Mouse (Mus musculus): ENCODE measurements around the gene Mtmr4. TPM values are rescaled to one million over a fixed set of nuclear protein-coding genes. Genes with fewer than 3 reads are reported as not detected.

Mtmr4 gene
- total and polyA plus RNA-seq, 2 experiments from 2014 or later, result 6.0 to 17.3 TPM

DNA sequence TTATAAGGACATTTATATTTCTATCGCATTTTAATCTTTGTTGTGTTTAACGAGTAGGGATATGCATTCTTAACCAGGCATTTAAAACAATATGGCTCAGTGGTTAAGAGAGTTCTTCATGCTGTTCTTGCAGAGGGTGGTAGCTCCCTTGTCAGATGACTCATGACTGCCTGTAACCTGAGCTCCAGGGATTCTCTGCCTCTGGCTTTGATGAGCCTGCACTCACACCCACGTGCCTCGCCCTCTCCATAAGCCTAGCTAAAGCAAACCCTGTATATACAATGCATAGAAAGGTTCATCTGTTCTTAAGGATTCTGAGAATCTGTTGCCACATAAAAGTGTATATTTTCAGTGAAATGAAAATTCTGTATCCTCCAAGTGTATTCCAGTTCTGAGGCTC is 31.2 kb downstream of the Mtmr4 start:
- H3K36me3 ChIP-seq (replicated peaks; ENCODE audit: control insufficient read depth, insufficient read depth, low read length), result peaks cover 34% of the 10 kb centered on the region

DNA sequence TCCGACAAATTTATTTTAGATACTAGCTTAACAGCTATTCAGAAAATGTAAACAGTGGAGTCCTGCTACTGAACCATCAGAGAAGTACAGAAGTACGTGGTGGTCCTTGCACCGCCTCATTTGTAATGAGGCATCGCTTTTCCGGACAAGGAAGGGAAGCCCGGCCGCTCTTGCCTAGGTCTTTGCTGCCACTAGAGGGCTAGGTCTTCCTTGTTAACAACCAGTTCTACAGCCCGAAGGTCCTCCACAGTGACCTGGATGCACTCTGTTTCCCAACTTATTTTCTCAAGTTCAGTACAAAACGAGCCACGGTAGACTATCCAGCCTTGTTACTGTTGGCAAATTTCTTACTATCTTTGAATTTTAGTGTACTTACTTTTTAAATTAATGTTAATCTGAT is 37.9 kb downstream of the Mtmr4 start:
- Histone ChIP-seq H3K4me2 (ENCODE audit: low read depth, low read length) (no peak overlapping the region), H3K27ac (ENCODE audit: low read depth) (no peak overlapping the region), H3K27me3 (ENCODE audit: control insufficient read depth, insufficient read depth, low read length) (no peaks in the 10 kb centered on the region), H3K9me3 (replicated peaks; ENCODE audit: control insufficient read depth, low read length) (no peaks in the 10 kb centered on the region), H3K4me3 (ENCODE audit: low read depth, low read length) (no peak overlapping the region), H3K36me3 (replicated peaks; ENCODE audit: control insufficient read depth, insufficient read depth, low read length) (no peaks in the 10 kb centered on the region), H3K9ac (replicated peaks; ENCODE audit: low read depth, low read length) (no peak overlapping the region), H3K4me1 (ENCODE audit: control insufficient read depth, insufficient read depth) (no peaks in the 10 kb centered on the region)
- TF ChIP-seq EP300 (IDR thresholded peaks at IDR 0.05; ENCODE audit: low read depth), result no peak
- peak; percentile 73 for TF ChIP-seq CTCF (IDR thresholded peaks at IDR 0.05; ENCODE audit: low read depth)
- 17% methylated on average over 10 of the region's 10 CpGs for WGBS
- DNase-seq (ENCODE audit: low spot score), result peak; percentile 55
- ATAC-seq (ENCODE audit: insufficient read depth, low read depth), result peak; percentile 57; the same call in 1 of the 2 replicates

More for the DNA sequence above, 31.2 kb downstream of the Mtmr4 start:
- no peak for TF ChIP-seq CTCF (IDR thresholded peaks at IDR 0.05; ENCODE audit: low read depth)
- no peak for TF ChIP-seq EP300 (IDR thresholded peaks at IDR 0.05; ENCODE audit: low read depth)
- no peak overlapping the region for H3K4me3 ChIP-seq (ENCODE audit: low read depth, low read length)
- no peak overlapping the region for H3K9ac ChIP-seq (replicated peaks; ENCODE audit: low read depth, low read length)
- no peaks in the 10 kb centered on the region for H3K27me3 ChIP-seq (ENCODE audit: control insufficient read depth, insufficient read depth, low read length)
- H3K9me3 ChIP-seq (replicated peaks; ENCODE audit: control insufficient read depth, low read length), result no peaks in the 10 kb centered on the region
- no peaks in the 10 kb centered on the region for H3K4me1 ChIP-seq (ENCODE audit: control insufficient read depth, insufficient read depth)
- 65% methylated on average over 4 of the region's 4 CpGs for WGBS
- no peak overlapping the region for H3K4me2 ChIP-seq (ENCODE audit: low read depth, low read length)
- DNase-seq (ENCODE audit: low spot score) (no peak), ATAC-seq (ENCODE audit: insufficient read depth, low read depth) (no peak)
- H3K27ac ChIP-seq (ENCODE audit: low read depth), result no peak overlapping the region

GRCm38 (mm10) chr11:87638793-87639192 is 46.8 kb downstream of the Mtmr4 start:
- DNase-seq (ENCODE audit: low spot score) (no peak), ATAC-seq (ENCODE audit: insufficient read depth, low read depth) (peak; percentile 34; the same call in 1 of the 2 replicates)
- Histone ChIP-seq H3K27ac (ENCODE audit: low read depth) (peak overlapping the region; percentile 67), H3K9ac (replicated peaks; ENCODE audit: low read depth, low read length) (peak overlapping the region; percentile 72), H3K4me3 (ENCODE audit: low read depth, low read length) (peak overlapping the region; percentile 49), H3K4me2 (ENCODE audit: low read depth, low read length) (peak overlapping the region; percentile 70), H3K4me1 (ENCODE audit: control insufficient read depth, insufficient read depth) (peaks cover 3% of the 10 kb centered on the region; the same call in 1 of the 2 replicates), H3K9me3 (replicated peaks; ENCODE audit: control insufficient read depth, low read length) (no peaks in the 10 kb centered on the region), H3K36me3 (replicated peaks; ENCODE audit: control insufficient read depth, insufficient read depth, low read length) (no peaks in the 10 kb centered on the region), H3K27me3 (ENCODE audit: control insufficient read depth, insufficient read depth, low read length) (no peaks in the 10 kb centered on the region)
- TF ChIP-seq EP300 (IDR thresholded peaks at IDR 0.05; ENCODE audit: low read depth) (no peak), CTCF (IDR thresholded peaks at IDR 0.05; ENCODE audit: low read depth) (no peak)
- 28% methylated on average over 2 of the region's 2 CpGs for WGBS

DNA sequence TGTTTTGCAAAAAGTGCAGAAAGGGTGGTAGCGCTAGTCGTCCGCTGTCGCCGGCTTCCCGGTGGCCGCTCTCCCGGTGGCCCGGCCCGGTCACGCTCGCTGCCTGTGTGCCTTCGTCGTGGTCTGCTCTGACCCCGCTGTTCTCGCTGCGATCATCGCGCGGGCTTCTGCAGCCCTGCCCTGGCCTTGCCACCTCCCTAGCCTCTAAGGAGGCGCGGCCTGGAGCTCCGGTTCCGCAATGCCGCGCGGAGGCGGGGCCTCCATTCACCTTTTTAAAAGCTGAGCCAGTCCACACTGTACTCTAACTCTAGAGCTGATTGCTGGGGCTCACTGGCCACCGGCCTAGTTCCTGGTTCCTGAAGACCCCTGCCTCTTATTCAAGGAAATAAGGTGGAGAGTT is 47.2 kb downstream of the Mtmr4 start:
- no peaks in the 10 kb centered on the region for H3K36me3 ChIP-seq (replicated peaks; ENCODE audit: control insufficient read depth, insufficient read depth, low read length)
- H3K27me3 ChIP-seq (ENCODE audit: control insufficient read depth, insufficient read depth, low read length), result no peaks in the 10 kb centered on the region
- ATAC-seq (ENCODE audit: insufficient read depth, low read depth), result peak; percentile 97
- H3K9me3 ChIP-seq (replicated peaks; ENCODE audit: control insufficient read depth, low read length), result no peaks in the 10 kb centered on the region
- no peak for TF ChIP-seq CTCF (IDR thresholded peaks at IDR 0.05; ENCODE audit: low read depth)
- no peak for TF ChIP-seq EP300 (IDR thresholded peaks at IDR 0.05; ENCODE audit: low read depth)
- 1% methylated on average over 29 of the region's 29 CpGs for WGBS
- peak; percentile 58 for DNase-seq (ENCODE audit: low spot score)
- peak overlapping the region; percentile 67 for H3K27ac ChIP-seq (ENCODE audit: low read depth)
- H3K9ac ChIP-seq (replicated peaks; ENCODE audit: low read depth, low read length), result peak overlapping the region; percentile 72
- peaks cover 3% of the 10 kb centered on the region; the same call in 1 of the 2 replicates for H3K4me1 ChIP-seq (ENCODE audit: control insufficient read depth, insufficient read depth)
- peak overlapping the region; percentile 49 for H3K4me3 ChIP-seq (ENCODE audit: low read depth, low read length)
- H3K4me2 ChIP-seq (ENCODE audit: low read depth, low read length), result peak overlapping the region; percentile 70

- no peak overlapping the region for H3K9ac ChIP-seq (replicated peaks; ENCODE audit: low read depth, low read length)
- no peak for DNase-seq (ENCODE audit: low spot score)
- no peak overlapping the region for H3K27ac ChIP-seq (ENCODE audit: low read depth)
- no peaks in the 10 kb centered on the region for H3K27me3 ChIP-seq (ENCODE audit: control insufficient read depth, insufficient read depth, low read length)
- no peaks in the 10 kb centered on the region for H3K9me3 ChIP-seq (replicated peaks; ENCODE audit: control insufficient read depth, low read length)
- no peak overlapping the region for H3K4me3 ChIP-seq (ENCODE audit: low read depth, low read length)
- peaks cover 3% of the 10 kb centered on the region; the same call in 1 of the 2 replicates for H3K4me1 ChIP-seq (ENCODE audit: control insufficient read depth, insufficient read depth)
- TF ChIP-seq CTCF (IDR thresholded peaks at IDR 0.05; ENCODE audit: low read depth) (no peak), EP300 (IDR thresholded peaks at IDR 0.05; ENCODE audit: low read depth) (no peak)
- H3K36me3 ChIP-seq (replicated peaks; ENCODE audit: control insufficient read depth, insufficient read depth, low read length), result no peaks in the 10 kb centered on the region
- no peak for ATAC-seq (ENCODE audit: insufficient read depth, low read depth)
- H3K4me2 ChIP-seq (ENCODE audit: low read depth, low read length), result no peak overlapping the region
Observed at GRCm38 (mm10) chr11:87642865-87643264, 50.9 kb downstream of the Mtmr4 start.

GRCm38 (mm10) chr11:87654693-87655092 is 62.7 kb downstream of the Mtmr4 start:
- 69% methylated on average over 5 of the region's 5 CpGs for WGBS
- DNase-seq (ENCODE audit: low spot score), result no peak
- Histone ChIP-seq H3K36me3 (replicated peaks; ENCODE audit: control insufficient read depth, insufficient read depth, low read length) (no peaks in the 10 kb centered on the region), H3K27ac (ENCODE audit: low read depth) (no peak overlapping the region), H3K4me1 (ENCODE audit: control insufficient read depth, insufficient read depth) (no peaks in the 10 kb centered on the region), H3K4me2 (ENCODE audit: low read depth, low read length) (no peak overlapping the region), H3K9me3 (replicated peaks; ENCODE audit: control insufficient read depth, low read length) (no peaks in the 10 kb centered on the region), H3K4me3 (ENCODE audit: low read depth, low read length) (no peak overlapping the region), H3K27me3 (ENCODE audit: control insufficient read depth, insufficient read depth, low read length) (no peaks in the 10 kb centered on the region), H3K9ac (replicated peaks; ENCODE audit: low read depth, low read length) (no peak overlapping the region)
- no peak for ATAC-seq (ENCODE audit: insufficient read depth, low read depth)
- TF ChIP-seq CTCF (IDR thresholded peaks at IDR 0.05; ENCODE audit: low read depth) (no peak), EP300 (IDR thresholded peaks at IDR 0.05; ENCODE audit: low read depth) (no peak)

All from heart, postnatal 0 days (tissue).